Mouse (Mus musculus) forebrain, embryonic 12.5 days (tissue): ENCODE measurements around the gene Itsn1. TPM values are rescaled to one million over a fixed set of nuclear protein-coding genes. Genes with fewer than 3 reads are reported as not detected.

Experiments used
- ATAC-seq: fragments of 200-750 bp; cut with Nextera tagmentation; 2 replicates; pipeline ENCODE4 v1.8.0; 2017; ENCODE audit warnings: moderate TSS enrichment; ENCODE audit not compliant: low FRiP score
- H3K27ac ChIP-seq: fragments of 300-500 bp; sonication (generic); 2 replicates; pipeline ENCODE4 v1.5.1; 2016; ENCODE audit warnings: mild to moderate bottlenecking
- H3K27me3 ChIP-seq: fragments of 300-500 bp; sonication (generic); 2 replicates; pipeline ENCODE4 v1.6.1; 2016; ENCODE audit warnings: mild to moderate bottlenecking
- H3K36me3 ChIP-seq: fragments of 300-500 bp; sonication (generic); replicated peaks from 2 replicates; pipeline ENCODE4 v1.6.1; 2016; ENCODE audit warnings: mild to moderate bottlenecking
- H3K4me1 ChIP-seq: fragments of 300-500 bp; sonication (generic); 2 replicates; pipeline ENCODE4 v1.6.1; 2016
- H3K4me2 ChIP-seq: fragments of 300-500 bp; sonication (generic); 2 replicates; pipeline ENCODE4 v1.6.1; 2016; ENCODE audit warnings: mild to moderate bottlenecking, moderate library complexity
- H3K4me3 ChIP-seq: fragments of 300-500 bp; sonication (generic); replicated peaks from 2 replicates; pipeline ENCODE4 v1.5.1; 2016; ENCODE audit warnings: mild to moderate bottlenecking
- H3K9ac ChIP-seq: fragments of 300-500 bp; sonication (generic); 2 replicates; pipeline ENCODE4 v1.6.1; 2016; ENCODE audit warnings: mild to moderate bottlenecking
- H3K9me3 ChIP-seq: fragments of 300-500 bp; sonication (generic); 2 replicates; pipeline ENCODE4 v1.6.1; 2016
- WGBS: fragments of 180-500 bp; shearing (Covaris S2); methylation state at CpG from one replicate; pipeline ENCODE4 v1.1.7; 2016; 5-methylcytosine and 5-hydroxymethylcytosine counted together
- polyA plus RNA-seq: library from polyadenylated mRNA; unstranded; fragments of >200 nt; fragmentation: Nextera tagmentation; extraction: Ambion mirVana; gene quantifications from 2 replicates; pipeline ENCODE4 v1.2.1, GENCODE M21; 2016

Gene Itsn1
- 65.4 and 71.4 TPM in 2 replicates for polyA plus RNA-seq

DNA sequence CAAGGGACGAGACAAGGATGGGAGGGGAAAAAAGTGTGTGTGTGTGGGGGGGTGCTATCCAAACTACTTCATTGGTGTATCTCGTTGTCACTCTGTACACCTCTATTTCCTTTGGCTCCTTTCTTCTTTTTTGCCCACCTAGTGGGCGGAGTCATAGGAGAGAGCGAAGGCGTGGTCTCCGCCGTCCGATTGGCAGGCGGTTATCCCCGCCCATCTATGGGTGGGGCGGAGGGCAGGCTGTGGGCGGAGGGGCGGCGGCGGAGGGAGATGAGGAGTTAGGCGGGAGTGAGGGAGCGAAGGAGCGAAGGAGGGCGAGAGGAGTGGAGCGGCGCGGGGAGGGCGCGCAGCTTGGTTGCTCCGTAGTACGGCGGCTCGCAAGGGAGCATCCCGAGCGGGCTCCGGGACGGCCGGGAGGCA, at the start of gene Itsn1:
Gene Itsn1, plus strand, starts transcription at position 216 of the 417 bp plus-strand sequence.
- Histone ChIP-seq H3K4me2 (peak within 1 kb of the TSS; percentile 68), H3K9me3 (no peaks in the 10 kb centered on the region), H3K27ac (peak within 1 kb of the TSS; percentile 95), H3K9ac (peak within 1 kb of the TSS; percentile 98), H3K4me1 (peaks cover 33% of the 10 kb centered on the region), H3K4me3 (peak within 1 kb of the TSS; percentile 96), H3K27me3 (no peaks in the 10 kb centered on the region), H3K36me3 (0 out of 2 replicates have a peak, but pooled peaks cover 4% of the 10 kb centered on the region)
- WGBS = 2% methylated on average over 31 of the region's 33 CpGs
- peak; percentile 93 for ATAC-seq

DNA sequence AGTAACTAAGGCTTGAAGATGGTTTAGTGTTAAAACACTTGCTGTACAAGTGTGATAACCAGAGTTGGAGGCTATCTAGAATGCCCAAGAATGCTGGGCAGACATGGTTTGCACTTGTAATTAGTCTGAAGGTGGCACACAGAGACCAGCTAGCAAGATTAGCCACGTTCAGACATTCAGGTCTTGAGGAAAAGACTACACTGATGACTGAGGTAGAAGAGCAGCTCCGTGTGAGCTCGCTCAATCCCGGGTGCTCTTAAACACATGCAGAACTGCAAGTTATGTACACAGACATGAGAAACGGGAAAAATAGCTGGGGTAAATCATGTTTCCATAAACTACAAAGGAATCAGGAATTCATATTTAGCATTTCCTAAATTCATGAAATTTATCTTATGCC, 48.4 kb upstream of the Itsn1 start:
- no peak overlapping the region for H3K27ac ChIP-seq
- no peak for ATAC-seq
- no peaks in the 10 kb centered on the region for H3K4me1 ChIP-seq
- no peak overlapping the region for H3K4me2 ChIP-seq
- H3K4me3 ChIP-seq = no peak overlapping the region
- 86% methylated on average over 5 of the region's 5 CpGs for whole genome bisulfite sequencing
- no peaks in the 10 kb centered on the region for H3K9me3 ChIP-seq
- H3K36me3 ChIP-seq = peaks cover 79% of the 10 kb centered on the region
- H3K27me3 ChIP-seq = no peaks in the 10 kb centered on the region
- no peak overlapping the region for H3K9ac ChIP-seq

DNA sequence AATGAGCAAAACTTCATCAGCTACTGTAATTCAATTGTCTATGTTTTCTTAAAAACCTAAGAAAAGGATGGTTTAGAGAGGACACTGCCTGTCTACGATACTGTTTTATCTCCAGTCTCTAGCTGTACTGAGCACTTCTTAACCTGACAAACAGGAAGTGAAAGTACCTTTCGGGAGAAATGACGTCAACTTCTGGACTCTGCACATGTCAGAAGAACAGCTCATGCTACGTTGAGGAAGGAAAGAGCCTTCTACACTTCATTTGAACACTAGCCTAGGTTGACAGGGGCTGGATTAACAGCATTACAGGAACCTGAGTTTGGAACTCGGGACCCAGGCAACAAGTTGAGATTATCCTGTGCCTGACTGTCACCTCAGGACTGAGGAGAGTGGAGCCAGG, 43.6 kb upstream of the Itsn1 start:
- H3K36me3 ChIP-seq = peaks cover 44% of the 10 kb centered on the region
- no peak for ATAC-seq
- peaks cover 20% of the 10 kb centered on the region for H3K4me1 ChIP-seq
- H3K9ac ChIP-seq = no peak overlapping the region
- no peaks in the 10 kb centered on the region for H3K27me3 ChIP-seq
- no peak overlapping the region for H3K4me3 ChIP-seq
- 90% methylated on average over 5 of the region's 5 CpGs for WGBS
- no peak overlapping the region for H3K27ac ChIP-seq
- H3K4me2 ChIP-seq = no peak overlapping the region
- H3K9me3 ChIP-seq = no peaks in the 10 kb centered on the region

DNA sequence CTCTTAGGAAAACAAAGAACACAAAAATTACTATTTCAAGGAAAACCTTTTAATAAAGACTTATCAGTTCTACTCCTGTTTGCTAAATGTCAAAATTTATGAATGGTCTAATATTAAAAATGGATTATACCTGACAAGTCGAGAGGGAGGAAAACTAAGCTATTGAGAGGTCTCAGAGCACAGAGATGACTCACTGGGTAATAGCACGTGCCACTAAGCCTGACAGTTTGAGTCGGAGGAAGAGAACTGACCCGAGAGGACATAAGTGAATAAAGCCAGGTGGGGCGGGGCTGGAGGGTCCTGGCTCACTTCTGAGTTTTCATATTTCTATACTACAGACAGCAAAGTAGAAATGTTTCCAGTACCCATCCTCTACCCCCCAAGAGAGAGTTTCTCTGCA, 42.7 kb upstream of the Itsn1 start:
- Histone ChIP-seq H3K4me3 (no peak overlapping the region), H3K4me2 (no peak overlapping the region), H3K9me3 (no peaks in the 10 kb centered on the region), H3K4me1 (peaks cover 20% of the 10 kb centered on the region), H3K27ac (no peak overlapping the region), H3K36me3 (peaks cover 44% of the 10 kb centered on the region), H3K27me3 (no peaks in the 10 kb centered on the region), H3K9ac (no peak overlapping the region)
- no peak for ATAC-seq
- 84% methylated on average over 5 of the region's 5 CpGs for WGBS

DNA sequence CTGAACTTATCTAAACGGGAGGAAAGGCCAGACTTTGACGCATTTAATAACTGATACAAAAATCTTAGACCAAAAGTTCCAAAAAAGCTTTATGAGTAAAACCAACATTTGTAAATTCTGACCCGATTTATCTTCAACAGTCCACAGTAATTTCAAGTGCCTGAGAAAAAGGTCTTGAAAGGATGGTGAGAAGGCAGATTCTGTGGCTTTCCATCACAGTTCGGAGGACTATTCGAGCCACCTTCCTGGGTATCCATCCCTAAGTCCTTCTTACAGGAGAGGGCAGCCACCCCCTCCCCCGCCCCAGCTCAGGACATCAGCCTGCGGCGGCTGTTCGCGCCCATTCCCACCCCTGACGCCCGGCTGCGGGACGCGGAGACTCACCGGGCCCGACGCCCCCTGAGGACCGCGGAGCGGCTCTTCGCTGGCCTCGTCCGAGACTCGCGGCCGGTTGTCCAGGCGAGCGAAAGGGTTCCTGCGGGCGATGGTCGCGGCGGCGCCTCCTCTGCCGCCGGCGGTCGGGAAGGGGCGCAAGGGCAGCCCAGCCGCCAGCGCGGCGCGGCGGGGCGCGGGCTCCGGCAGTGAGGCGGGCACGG, 41.0 kb upstream of the Itsn1 start:
- 1% methylated on average over 42 of the region's 51 CpGs for WGBS
- Histone ChIP-seq H3K9ac (peak overlapping the region; percentile 95), H3K27me3 (no peaks in the 10 kb centered on the region), H3K27ac (peak overlapping the region; percentile 88), H3K36me3 (peaks cover 28% of the 10 kb centered on the region), H3K4me2 (peak overlapping the region; percentile 85), H3K4me3 (peak overlapping the region; percentile 91), H3K4me1 (peaks cover 20% of the 10 kb centered on the region), H3K9me3 (no peaks in the 10 kb centered on the region)
- peak; percentile 67 for ATAC-seq

DNA sequence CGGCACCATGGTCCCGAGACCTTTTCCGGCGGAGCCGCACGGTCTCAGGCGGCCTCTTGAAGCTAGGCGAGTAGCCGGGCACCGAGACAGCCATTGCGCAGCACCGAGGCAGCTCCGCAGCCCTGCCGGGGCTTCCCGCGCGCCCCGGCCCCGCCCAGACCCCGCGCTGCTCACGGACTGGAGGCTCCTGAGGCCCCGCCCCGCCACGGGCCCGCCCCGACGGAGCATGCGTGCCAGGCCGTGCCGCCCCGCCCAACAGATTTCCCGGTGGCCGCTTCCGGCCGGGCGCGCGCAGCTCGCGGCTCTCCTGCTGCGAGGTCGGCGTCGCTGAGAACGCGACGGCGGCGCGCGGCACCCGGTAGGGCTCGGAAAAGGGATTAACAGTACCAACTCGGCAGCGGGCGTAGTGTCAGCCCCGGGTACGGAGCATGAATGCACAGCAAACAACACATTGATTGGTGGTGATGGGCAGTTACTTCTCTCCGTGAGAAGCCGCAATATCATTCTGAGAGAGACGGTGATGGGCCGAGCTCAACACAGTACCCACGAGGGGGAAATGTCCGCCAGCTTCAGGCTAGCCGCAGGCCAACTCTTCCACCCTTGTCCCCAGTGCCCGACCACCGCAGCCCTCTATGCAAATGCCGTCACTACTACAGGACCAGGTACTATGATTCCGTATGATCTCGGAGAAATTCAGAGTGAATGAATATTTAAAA, 40.3 kb upstream of the Itsn1 start, which contains the start of gene Donson:
Gene Donson, minus strand, starts transcription at position 152 of the 716 bp plus-strand sequence.
- Histone ChIP-seq H3K9ac (peak within 1 kb of the TSS; percentile 95), H3K4me3 (peak within 1 kb of the TSS; percentile 91), H3K27me3 (no peaks in the 10 kb centered on the region), H3K36me3 (peaks cover 24% of the 10 kb centered on the region), H3K9me3 (no peaks in the 10 kb centered on the region), H3K4me2 (peak within 1 kb of the TSS; percentile 85), H3K27ac (peak within 1 kb of the TSS; percentile 88), H3K4me1 (peaks cover 20% of the 10 kb centered on the region)
- WGBS = under 1% methylated on average over 54 of the region's 71 CpGs
- peak; percentile 100 for ATAC-seq

DNA sequence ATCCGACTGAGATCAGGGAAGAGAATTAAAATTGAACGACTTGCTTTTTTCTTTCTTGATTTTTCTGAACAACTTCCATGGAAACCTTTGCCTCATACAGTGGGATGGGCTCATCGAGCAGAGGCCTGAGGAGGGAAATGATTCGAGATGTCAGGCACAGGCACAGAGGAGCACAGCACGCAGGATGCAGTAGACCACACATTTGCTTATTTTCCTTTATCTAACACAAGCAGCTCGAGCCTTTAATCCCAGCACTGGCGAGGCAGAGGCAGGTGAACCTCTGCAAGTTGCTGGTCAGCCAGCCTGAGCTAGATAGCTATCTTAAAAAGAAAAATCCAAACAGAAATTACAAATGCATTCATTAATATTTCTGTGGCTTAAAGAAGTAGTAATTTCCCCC, 39.3 kb upstream of the Itsn1 start:
- no peak overlapping the region for H3K27ac ChIP-seq
- no peak for ATAC-seq
- no peaks in the 10 kb centered on the region for H3K9me3 ChIP-seq
- 0 out of 2 replicates have a peak overlapping the region, but pooled peaks have one; percentile 85 for H3K4me2 ChIP-seq
- peaks cover 20% of the 10 kb centered on the region for H3K4me1 ChIP-seq
- H3K9ac ChIP-seq = no peak overlapping the region
- H3K36me3 ChIP-seq = peaks cover 13% of the 10 kb centered on the region
- no peak overlapping the region for H3K4me3 ChIP-seq
- H3K27me3 ChIP-seq = no peaks in the 10 kb centered on the region
- 47% methylated on average over 7 of the region's 7 CpGs for WGBS

DNA sequence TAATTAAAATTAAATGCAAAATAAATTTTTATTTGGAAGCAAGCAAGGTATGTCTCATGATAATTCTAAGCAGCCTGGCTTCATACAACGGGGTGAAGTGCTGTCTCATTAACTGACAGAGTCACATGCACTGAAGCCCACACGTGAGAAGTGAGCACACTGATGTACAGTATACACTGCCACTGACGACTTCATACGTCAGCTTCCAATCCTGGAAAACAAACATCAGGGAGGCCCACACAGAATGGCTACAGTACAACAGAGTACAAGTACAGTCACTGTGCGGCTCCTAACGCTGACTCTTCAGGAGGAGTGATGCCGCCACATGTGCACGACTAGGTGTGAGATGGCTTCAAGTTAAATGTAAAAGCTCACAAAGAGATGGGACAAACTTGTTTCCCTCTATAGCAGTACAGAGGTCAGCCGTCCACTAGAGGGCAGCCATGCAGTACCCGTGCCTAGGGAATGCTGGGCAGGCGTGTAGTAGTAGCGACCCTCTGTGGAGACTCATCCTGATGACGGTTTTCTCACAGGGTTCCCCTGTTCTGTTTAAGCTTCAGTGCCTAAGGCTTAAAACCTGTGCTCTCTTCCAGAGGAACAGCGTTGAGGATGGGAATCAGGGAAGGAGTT, 34.5 kb upstream of the Itsn1 start:
- peaks cover 6% of the 10 kb centered on the region; the same call in 1 of the 2 replicates for H3K4me1 ChIP-seq
- no peaks in the 10 kb centered on the region for H3K9me3 ChIP-seq
- H3K9ac ChIP-seq = no peak overlapping the region
- peaks cover 26% of the 10 kb centered on the region for H3K36me3 ChIP-seq
- H3K4me3 ChIP-seq = no peak overlapping the region
- WGBS = 31% methylated on average over 14 of the region's 14 CpGs
- no peaks in the 10 kb centered on the region for H3K27me3 ChIP-seq
- H3K4me2 ChIP-seq = no peak overlapping the region
- no peak overlapping the region for H3K27ac ChIP-seq
- ATAC-seq = peak; percentile 93

DNA sequence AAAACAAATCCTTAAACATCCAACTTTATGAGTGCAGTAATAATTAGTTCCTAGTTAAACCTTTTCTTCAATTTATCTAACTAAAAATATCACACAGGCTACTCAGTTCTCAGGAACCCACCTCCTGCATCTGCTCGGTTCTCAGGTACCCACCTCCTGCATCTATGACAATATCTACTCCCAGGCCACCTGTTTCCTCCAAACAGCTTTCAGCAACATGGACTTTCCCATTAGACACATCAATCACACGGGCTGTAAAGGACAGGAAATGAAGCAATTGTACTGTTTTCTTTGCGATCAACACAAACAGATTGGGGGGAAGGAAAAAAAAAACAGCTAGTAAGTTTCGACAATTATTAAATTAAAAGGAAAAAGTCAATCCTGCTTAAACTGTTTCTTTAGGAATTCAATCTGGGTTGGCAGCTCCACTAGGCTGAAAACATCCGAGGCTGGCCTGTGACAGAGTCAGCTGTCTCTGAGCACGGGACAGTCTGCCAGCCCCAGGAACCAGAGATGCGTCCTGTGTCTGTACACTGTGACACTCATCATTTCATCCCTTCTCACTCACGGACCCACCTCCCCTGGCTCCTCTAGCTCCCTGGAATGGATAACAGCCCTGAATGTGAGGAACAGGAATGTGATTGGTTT, 33.8 kb upstream of the Itsn1 start:
- no peak for ATAC-seq
- H3K27ac ChIP-seq = no peak overlapping the region
- H3K4me3 ChIP-seq = no peak overlapping the region
- H3K4me2 ChIP-seq = no peak overlapping the region
- H3K9me3 ChIP-seq = no peaks in the 10 kb centered on the region
- H3K36me3 ChIP-seq = peaks cover 29% of the 10 kb centered on the region
- no peak overlapping the region for H3K9ac ChIP-seq
- 83% methylated on average over 8 of the region's 8 CpGs for WGBS
- no peaks in the 10 kb centered on the region for H3K4me1 ChIP-seq
- H3K27me3 ChIP-seq = no peaks in the 10 kb centered on the region

DNA sequence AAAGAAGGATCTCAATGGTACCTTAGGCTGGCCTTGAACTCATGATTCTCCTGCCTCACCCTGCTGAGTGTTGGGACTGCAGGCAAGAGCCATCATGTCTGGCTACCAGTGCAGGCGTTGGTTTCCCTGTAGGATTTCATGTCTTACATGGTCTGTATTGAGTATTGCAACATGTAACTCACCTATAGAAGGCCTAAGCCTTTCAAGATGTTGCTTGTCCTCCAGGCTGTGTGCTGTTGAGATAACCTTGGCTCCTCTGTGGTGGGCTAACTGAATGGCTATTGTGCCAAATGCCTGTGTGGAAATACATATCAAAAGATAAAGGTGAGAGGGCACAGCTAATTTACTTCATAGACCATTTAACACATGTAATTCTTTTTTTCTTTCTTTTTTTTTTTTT, 30.1 kb upstream of the Itsn1 start:
- WGBS = 94% methylated on average over 1 of the region's 1 CpGs
- Histone ChIP-seq H3K9me3 (no peaks in the 10 kb centered on the region), H3K4me3 (no peak overlapping the region), H3K4me2 (no peak overlapping the region), H3K36me3 (peaks cover 51% of the 10 kb centered on the region), H3K9ac (no peak overlapping the region), H3K27me3 (no peaks in the 10 kb centered on the region), H3K27ac (no peak overlapping the region), H3K4me1 (no peaks in the 10 kb centered on the region)
- ATAC-seq = no peak

DNA sequence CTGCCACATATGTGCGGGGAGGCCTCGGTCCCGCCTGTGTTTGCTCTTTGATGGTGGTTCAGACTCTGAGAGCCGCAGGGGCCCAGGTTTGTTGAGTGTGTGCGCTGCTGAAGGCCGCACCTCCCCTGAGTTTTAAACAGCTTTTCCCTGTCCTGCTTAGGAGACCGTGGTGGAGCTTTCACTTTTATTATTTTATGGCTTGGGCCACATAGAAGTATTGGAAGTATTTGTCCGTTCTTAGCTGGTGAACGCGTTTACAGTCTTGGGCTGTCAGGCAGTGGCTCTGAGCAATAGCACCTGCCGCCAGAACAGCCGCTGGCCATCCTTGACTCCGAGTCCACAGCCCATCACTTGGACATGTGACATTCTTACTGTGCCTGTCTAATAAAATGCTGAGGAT, 27.2 kb upstream of the Itsn1 start:
- Histone ChIP-seq H3K27ac (no peak overlapping the region), H3K9me3 (no peaks in the 10 kb centered on the region), H3K36me3 (peaks cover 65% of the 10 kb centered on the region), H3K4me3 (no peak overlapping the region), H3K4me1 (no peaks in the 10 kb centered on the region), H3K9ac (no peak overlapping the region), H3K27me3 (no peaks in the 10 kb centered on the region), H3K4me2 (no peak overlapping the region)
- ATAC-seq = no peak
- WGBS = 93% methylated on average over 13 of the region's 13 CpGs

DNA sequence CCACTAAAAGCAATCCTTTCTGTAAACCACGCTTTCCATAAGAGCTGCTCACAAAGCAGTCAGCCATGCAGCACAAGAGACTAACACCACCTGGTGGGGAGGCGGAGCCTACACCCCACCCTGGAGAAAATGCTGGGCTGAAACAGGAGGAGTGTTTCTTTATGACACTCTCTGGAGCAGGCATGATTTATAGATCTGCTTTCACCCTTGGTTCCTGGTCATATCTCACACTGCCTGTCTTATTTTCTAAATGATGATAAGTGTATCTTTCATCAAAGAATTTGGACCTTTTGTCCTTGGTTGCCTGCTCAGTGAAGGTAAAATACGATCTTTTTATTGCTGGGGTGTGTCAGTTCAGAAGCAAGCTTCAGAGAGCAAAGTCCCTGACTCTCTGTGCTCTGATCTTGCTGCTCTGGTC, 26.3 kb upstream of the Itsn1 start:
- Histone ChIP-seq H3K36me3 (peaks cover 60% of the 10 kb centered on the region), H3K27ac (no peak overlapping the region)

More for the DNA sequence above, 26.3 kb upstream of the Itsn1 start:
- no peaks in the 10 kb centered on the region for H3K27me3 ChIP-seq
- no peaks in the 10 kb centered on the region for H3K4me1 ChIP-seq
- WGBS = 55% methylated on average over 3 of the region's 3 CpGs
- H3K4me2 ChIP-seq = no peak overlapping the region
- H3K9ac ChIP-seq = no peak overlapping the region
- no peaks in the 10 kb centered on the region for H3K9me3 ChIP-seq
- ATAC-seq = no peak
- H3K4me3 ChIP-seq = no peak overlapping the region
